Mouse (Mus musculus): ENCODE results near the gene Dtl.

Gene Dtl

DNA sequence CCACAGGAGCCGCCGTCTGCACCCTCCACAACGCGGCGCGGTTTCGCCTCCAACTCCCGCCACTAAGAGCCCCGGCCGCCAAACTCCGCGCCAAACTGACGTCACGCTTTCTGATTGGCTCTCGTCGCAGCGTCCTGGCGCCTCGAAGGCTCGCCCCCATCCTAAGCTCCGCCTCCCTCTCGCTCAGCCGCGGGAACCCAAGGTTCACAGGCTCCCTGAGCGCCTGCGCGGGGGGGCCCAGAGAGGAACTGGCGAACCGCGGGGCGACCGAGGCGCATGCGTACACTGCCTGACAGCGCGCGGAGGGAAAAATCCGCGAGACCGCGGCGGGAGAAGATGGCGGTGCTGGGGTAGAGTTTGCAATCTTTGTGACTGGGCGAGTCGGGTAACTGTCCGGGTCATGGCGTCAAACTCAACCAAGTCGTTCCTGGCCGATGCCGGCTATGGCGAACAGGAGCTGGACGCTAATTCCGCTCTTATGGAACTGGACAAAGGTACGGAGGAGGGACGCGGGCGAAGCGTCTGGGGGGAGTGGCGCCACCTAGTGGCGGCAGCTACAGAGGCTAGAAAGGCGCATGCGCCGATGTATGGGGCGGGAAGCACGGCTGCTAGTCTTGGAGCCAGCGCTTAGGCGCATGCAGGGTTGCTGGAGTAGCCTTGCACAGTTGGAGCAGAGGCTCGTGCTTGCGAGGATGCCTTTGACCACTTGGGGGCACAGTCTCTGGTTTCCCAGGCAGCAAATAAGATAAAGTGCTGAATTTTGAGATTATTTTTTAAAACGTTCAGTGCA is at the start of gene Dtl, which contains the start of gene Ints7:
TSS of gene Dtl (minus strand) at position 87 of the 790 bp plus-strand sequence.
TSS of gene Ints7 (plus strand) at position 179 of the 790 bp plus-strand sequence.
- peak; percentile 99 for DNase-seq

DNA sequence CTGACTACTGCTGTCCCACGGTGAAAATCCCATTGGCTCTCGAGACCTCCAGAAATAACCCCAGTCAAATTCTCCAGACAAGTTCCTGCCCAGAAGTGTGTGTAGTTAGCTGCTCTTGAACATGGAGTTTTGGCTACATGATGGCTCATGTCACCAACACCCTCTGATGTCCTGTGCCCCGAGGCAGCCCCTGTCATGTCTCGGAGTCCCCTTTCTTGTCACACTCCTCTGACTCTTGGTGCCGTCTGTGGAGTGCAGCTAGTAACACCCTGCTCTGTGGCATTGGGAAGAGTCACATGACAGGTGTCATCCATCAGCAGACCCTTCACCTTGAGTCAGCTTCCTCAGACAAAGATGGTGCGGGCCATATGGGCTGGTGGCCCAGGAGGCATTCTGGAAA is 49.7 kb upstream of the Dtl start:
- no peak for DNase-seq

GRCm38 (mm10) chr1:191624492-191624891 is 49.1 kb upstream of the Dtl start:
- DNase-seq = no peak

DNA sequence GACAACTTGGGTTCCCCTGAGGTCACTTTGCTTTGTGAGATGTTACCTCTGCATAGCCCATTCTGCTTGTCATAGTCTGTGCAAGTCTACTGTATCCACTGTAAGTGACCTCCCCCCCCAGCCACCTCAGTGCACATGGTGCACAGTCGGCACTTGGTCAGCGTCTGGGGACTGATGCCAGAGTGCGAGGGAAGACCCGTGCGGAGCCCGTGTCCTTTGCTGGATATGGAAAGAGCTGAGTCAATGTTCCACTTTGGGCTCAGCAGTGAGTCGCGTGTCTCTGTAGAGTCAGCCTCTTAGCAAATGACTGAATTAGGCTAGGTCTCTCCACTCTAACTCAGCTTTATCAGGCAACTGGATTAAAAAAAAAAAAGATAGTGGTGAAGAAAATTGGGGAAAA is 47.5 kb upstream of the Dtl start:
- no peak for DNase-seq

GRCm38 (mm10) chr1:191621096-191621495 is 45.8 kb upstream of the Dtl start:
- no peak for DNase-seq

GRCm38 (mm10) chr1:191618067-191618766 is 42.9 kb upstream of the Dtl start:
- no peak for DNase-seq

- DNase-seq = no peak
These were observed 42.2 kb upstream of the Dtl start for GRCm38 (mm10) chr1:191617589-191617988.

DNA sequence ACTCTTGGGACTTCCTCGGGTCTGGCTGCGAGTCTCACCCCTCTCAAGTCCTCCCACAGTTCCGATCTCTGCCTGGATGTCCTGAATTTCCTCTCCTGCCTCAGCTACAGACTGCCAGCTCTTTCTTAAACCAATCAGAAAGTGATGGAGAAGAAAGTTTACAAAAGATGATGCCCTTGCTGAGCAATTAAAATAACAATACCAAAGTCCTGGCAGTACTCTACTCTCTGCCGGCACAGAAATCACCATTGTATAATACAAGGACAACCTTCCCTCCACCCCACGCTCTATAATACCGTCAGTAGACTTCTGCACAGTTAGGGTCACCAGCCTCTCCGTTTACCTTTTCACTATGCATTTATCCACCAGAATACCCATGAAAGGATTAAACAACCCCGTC is 40.9 kb upstream of the Dtl start:
- DNase-seq = no peak

- DNase-seq = no peak
These were observed 37.5 kb upstream of the Dtl start for GRCm38 (mm10) chr1:191612877-191613276.

GRCm38 (mm10) chr1:191611686-191612085 is 36.3 kb upstream of the Dtl start:
- no peak for DNase-seq

DNA sequence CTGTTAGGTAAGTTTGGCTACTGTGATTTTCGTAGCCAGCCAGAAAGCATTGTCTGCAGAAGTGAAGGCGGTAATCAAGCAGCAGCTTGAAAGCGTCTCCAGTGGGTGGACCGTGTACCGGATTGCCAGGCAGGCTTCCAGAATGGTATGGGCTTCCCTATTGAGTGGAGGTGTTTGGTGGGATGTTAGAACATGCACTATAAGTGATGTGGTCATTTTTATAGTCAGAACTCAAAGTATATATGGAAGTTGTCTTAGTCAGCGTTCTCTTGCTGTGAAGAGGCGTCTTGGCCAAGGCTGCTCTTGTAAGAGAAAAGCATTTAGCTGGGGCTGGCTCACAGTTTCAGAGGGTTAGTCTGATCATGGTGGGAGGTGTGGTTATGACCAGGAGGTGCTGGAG is 35.0 kb upstream of the Dtl start:
- no peak for DNase-seq

DNA sequence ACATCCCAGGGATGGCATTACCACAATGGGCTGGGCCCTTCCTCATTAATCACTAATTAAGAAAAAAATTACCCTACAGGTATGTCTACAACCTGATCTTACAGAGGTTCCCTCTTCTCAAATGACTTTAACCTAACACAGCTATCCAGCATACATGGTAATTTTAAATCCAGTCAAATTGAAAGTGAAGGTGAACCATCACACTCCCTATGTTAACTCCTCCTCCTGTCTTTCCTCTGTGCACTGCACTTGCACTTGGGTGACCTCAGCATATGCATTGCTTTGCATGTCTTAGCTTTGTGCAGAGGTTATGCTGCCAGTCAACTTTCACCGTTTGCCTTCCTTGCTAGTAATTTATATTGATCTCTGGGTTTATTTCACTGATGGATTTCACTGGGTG is 34.2 kb upstream of the Dtl start:
- no peak for DNase-seq

DNA sequence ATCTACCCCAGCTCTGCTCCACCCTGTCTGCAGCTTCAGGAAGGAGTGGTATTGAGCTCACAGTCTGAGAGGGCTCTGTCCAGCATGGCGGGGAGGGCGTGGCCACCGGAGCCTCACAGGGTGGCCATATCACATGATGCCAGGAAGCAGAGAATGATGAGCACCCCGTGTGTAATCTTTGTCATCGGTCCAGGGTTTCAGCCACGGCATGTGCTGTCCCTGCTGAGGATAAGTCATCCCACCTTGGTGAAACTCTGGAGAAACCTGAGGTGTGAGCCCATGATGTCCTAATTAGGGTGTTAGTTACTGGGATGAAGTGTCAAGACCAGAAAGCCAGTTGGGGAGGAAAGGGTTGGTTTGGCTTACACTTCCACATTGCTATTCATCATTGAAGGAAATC is 33.7 kb upstream of the Dtl start:
- no peak for DNase-seq

- no peak for DNase-seq
These were observed 29.3 kb upstream of the Dtl start for GRCm38 (mm10) chr1:191604690-191605089.

DNA sequence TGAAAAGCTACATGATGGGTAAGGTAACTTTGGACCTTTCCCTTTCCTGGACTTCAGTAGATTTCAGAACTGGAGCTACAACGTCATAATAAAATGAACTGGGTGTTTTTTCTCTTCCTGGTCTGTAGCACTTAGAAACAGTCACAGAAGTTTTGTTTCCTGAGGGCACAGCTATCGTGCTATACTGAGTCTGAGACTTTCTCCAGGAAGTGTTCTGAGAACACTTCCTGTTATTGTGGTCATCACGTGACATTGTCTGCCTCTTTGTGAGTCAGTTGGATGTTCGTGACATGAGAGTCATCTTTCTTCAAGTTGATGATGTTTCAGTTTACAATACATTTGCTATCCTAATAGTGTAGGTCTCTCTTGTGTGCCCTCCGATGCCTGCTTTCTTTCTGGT is 23.9 kb upstream of the Dtl start:
- DNase-seq = peak; percentile 37

DNA sequence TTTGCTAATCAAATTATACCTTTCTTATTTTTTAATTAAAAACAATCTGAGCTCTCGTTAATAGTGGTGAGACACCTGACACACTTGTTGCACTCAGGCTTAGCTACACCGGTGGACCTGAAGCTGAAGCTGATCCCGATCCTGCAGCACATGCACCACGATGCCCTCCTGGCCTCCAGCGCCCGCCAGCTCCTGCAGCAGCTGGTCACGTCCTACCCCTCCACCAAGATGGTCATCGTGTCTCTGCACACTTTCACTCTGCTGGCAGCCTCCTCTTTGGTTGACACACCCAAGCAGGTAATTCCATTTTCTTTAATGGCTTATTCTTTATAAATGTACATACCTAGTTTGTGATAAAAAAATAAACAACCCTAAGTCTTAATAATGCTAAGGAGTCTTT is 20.7 kb upstream of the Dtl start:
- no peak for DNase-seq

DNA sequence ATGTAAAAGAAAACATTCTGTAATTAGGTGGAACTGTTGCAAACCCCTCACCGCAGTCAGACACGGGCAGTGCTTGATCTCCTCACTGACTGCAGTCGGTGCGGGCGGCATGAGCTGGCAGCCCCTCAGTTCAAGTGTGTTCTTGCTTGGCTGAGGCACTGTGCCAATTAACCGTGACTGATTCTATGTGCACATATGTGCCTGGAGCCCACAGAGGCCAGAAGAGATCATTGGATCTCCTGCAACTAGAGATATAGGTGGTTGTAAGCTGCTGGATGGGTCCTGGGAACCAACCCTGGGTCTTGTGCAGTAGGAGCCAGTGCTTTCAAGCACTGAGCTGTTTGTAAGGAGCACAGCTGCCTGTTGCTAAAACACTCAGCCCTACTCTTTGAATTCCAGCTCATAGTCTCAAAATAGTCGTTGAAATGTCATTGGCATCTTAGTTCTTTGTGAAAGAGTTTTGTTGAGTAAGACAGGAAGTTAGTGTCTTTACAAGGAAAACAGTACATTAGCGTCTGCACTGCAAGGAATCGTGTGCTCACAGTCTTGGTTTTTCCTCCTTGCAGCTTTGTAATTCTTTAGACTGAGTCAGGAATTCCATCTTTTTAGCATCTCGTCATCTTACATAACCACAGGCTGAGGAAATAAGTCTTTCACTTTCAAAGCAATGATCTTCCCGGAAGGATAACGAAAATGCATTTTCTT is 16.8 kb upstream of the Dtl start:
- DNase-seq = peak; percentile 25

- DNase-seq = no peak
These were observed 13.4 kb upstream of the Dtl start for GRCm38 (mm10) chr1:191588749-191589148.

GRCm38 (mm10) chr1:191587062-191587461 is 11.7 kb upstream of the Dtl start:
- no peak for DNase-seq

DNA sequence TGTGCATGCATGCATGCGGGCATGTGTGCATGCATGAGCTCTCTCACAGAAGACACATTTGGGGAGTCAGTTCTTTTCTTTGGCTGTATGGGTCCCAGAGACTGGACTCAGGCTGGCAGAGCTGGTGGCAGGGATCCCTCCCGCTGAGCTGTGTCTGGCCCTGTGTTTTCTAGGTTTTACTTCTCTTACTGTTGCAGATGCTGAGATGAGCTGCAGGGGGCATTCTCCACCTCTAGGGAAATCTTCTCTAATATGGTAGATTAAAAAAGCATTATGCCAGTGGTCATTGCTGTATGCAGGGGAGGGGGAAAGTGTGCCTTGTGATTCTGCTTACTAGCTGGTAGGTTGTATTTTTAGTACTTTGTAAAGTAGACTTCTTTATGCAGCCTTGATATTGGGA is 10.4 kb upstream of the Dtl start:
- DNase-seq = peak; percentile 11

DNA sequence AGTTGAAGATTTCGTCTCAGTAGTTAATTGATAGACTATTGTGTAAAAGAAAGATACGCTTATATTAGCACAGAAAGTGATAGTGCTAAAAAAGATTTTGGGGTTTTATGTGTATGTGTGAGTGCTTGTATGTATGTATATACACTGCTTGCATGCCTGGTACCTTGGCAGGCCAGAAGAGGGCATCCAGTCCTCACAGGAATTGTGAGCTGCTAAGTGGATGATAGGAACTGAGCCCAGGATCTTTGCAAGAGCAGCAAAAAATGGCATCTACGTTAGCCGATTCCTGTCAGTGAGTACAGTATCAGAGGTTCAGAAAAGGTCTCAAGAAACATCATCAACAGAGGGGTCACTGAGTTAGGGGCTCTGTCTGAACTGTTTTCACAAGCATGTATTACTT is 9.1 kb upstream of the Dtl start:
- no peak for DNase-seq

- no peak for DNase-seq
These were observed 8.5 kb upstream of the Dtl start for GRCm38 (mm10) chr1:191583836-191584235.

- DNase-seq = no peak
These were observed 6.3 kb upstream of the Dtl start for GRCm38 (mm10) chr1:191581641-191582040.

DNA sequence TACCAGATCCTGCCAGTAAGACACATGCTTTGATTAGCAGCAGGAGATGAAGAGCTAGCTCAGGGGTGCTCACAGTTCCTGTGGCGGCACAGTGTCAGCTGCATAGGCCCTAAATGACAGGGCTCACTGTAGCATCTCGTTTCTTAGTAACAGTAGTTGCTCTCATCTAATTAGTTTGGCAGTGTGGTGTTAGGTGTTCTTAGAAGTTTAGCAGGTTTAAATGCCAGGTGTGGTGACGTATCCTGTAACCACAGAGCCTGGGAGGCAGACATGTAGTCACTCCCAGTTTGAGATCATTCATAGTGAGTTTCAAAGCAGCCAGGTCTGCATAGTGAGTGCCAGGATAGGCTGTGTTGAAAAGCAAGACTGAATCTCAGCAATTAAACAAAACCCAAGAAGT is 4.2 kb upstream of the Dtl start:
- no peak for DNase-seq

Data from lung, postnatal 36 days (tissue).